Mouse (Mus musculus) cerebral cortex, adult 2 months (tissue): ENCODE data around the gene Blnk.

ENCODE experiments used
- WGBS: fragments of 180-500 bp; shearing (Covaris S2); methylation state at CpG from one replicate; pipeline ENCODE4 v1.1.7; 2018; 5-methylcytosine and 5-hydroxymethylcytosine counted together

Gene Blnk

GRCm38 (mm10) chr19:40970301-40970700, 24.0 kb downstream of the Blnk start:
- WGBS = 47% methylated on average over 4 of the region's 4 CpGs

- 71% methylated on average over 6 of the region's 6 CpGs for WGBS
These were observed 29.1 kb downstream of the Blnk start for GRCm38 (mm10) chr19:40964936-40965850.

GRCm38 (mm10) chr19:40964367-40964891, 29.9 kb downstream of the Blnk start:
- 67% methylated on average over 3 of the region's 3 CpGs for WGBS

- WGBS = 50% methylated on average over 12 of the region's 12 CpGs
These were observed 31.3 kb downstream of the Blnk start for GRCm38 (mm10) chr19:40962988-40963387.

- WGBS = 72% methylated on average over 1 of the region's 1 CpGs
These were observed 35.4 kb downstream of the Blnk start for GRCm38 (mm10) chr19:40958981-40959380.

GRCm38 (mm10) chr19:40946937-40947577, 47.3 kb downstream of the Blnk start:
- 55% methylated on average over 4 of the region's 4 CpGs for WGBS

- WGBS = 89% methylated on average over 7 of the region's 7 CpGs
These were observed 50.8 kb downstream of the Blnk start for GRCm38 (mm10) chr19:40943552-40943951.

- WGBS = 57% methylated on average over 5 of the region's 5 CpGs
These were observed 58.3 kb downstream of the Blnk start for GRCm38 (mm10) chr19:40936038-40936437.

- WGBS = 67% methylated on average over 8 of the region's 8 CpGs
These were observed 59.0 kb downstream of the Blnk start for GRCm38 (mm10) chr19:40935376-40935775.

- WGBS = 76% methylated on average over 9 of the region's 9 CpGs
These were observed 62.6 kb downstream of the Blnk start for GRCm38 (mm10) chr19:40931581-40932369.

GRCm38 (mm10) chr19:40895393-40895703, 99.0 kb downstream of the Blnk start:
- WGBS = 4% methylated on average over 6 of the region's 6 CpGs

GRCm38 (mm10) chr19:40894519-40895392, 99.6 kb downstream of the Blnk start, which contains the start of gene Zfp518a:
Gene Zfp518a (plus strand): TSS chr19:40894705.
- under 1% methylated on average over 89 of the region's 89 CpGs for WGBS

GRCm38 (mm10) chr19:40894071-40894506, 100.2 kb downstream of the Blnk start:
- 51% methylated on average over 21 of the region's 21 CpGs for WGBS

GRCm38 (mm10) chr19:40888887-40889286, 105.4 kb downstream of the Blnk start:
- 92% methylated on average over 1 of the region's 1 CpGs for WGBS

GRCm38 (mm10) chr19:40881700-40882099, 112.6 kb downstream of the Blnk start:
- WGBS = 94% methylated on average over 4 of the region's 4 CpGs
